Mouse (Mus musculus) heart, adult 2 months (tissue): ENCODE measurements around the gene Eif3d. TPM values are rescaled to one million over a fixed set of nuclear protein-coding genes. Genes with fewer than 3 reads are reported as not detected.

Source experiments
- DNase-seq, 2 experiments: peaks; one replicate each; pipeline ENCODE4 v3.0.0; 2021
- H3K27ac ChIP-seq: fragments of 200-600 bp; 2 replicates; pipeline ENCODE4 v1.8.1; 2022
- H3K27me3 ChIP-seq: fragments of 200-500 bp; 2 replicates; pipeline ENCODE4 v1.6.1; 2012; ENCODE audit warnings: mild to moderate bottlenecking, low read length, inconsistent platforms, mixed read lengths; ENCODE audit not compliant: control insufficient read depth, insufficient read depth
- H3K36me3 ChIP-seq: fragments of 200-500 bp; 2 replicates; pipeline ENCODE4 v1.6.1; 2012; ENCODE audit warnings: low read length, inconsistent platforms; ENCODE audit not compliant: control insufficient read depth, insufficient read depth
- H3K4me1 ChIP-seq: fragments of 200-500 bp; 2 replicates; pipeline ENCODE4 v1.6.1; 2011; ENCODE audit warnings: low read length; ENCODE audit not compliant: control insufficient read depth, insufficient read depth
- H3K4me3 ChIP-seq: fragments of 200-600 bp; 2 replicates; pipeline ENCODE4 v1.8.1; 2022
- H3K79me2 ChIP-seq: fragments of 200-500 bp; replicated peaks from 2 replicates; pipeline ENCODE4 v1.6.1; 2012; ENCODE audit warnings: mild to moderate bottlenecking, inconsistent platforms, low read length, moderate library complexity, mixed read lengths; ENCODE audit not compliant: control insufficient read depth, insufficient read depth
- H3K9ac ChIP-seq: fragments of 200-500 bp; 2 replicates; pipeline ENCODE4 v1.6.1; 2012; ENCODE audit warnings: low read depth, mild to moderate bottlenecking, control low read depth, inconsistent platforms, low read length, mixed read lengths
- CTCF ChIP-seq: fragments of 200-600 bp; IDR thresholded peaks from 2 replicates; pipeline ENCODE4 v1.8.1; 2022; ENCODE audit warnings: antibody characterized with exemption, mild to moderate bottlenecking, moderate library complexity
- EP300 ChIP-seq: fragments of 200-500 bp; IDR thresholded peaks from 2 replicates; pipeline ENCODE4 v1.6.1; 2011; ENCODE audit warnings: low read depth, low read length, control low read depth; ENCODE audit not compliant: insufficient read depth
- POLR2A ChIP-seq: fragments of 200-500 bp; IDR thresholded peaks from 2 replicates; pipeline ENCODE4 v1.6.1; 2011; ENCODE audit warnings: mild to moderate bottlenecking, low read depth, low read length, control low read depth; ENCODE audit not compliant: insufficient read depth
- WGBS: fragments of 180-500 bp; shearing (Covaris S2); methylation state at CpG from one replicate; pipeline ENCODE4 v1.1.7; 2018; 5-methylcytosine and 5-hydroxymethylcytosine counted together
- intact Hi-C: fragments of 180-260 bp; cut with DNase I; formaldehyde crosslinking; loops from one replicate; pipeline ENCODE4 v1.15.1; 2025
- polyA plus RNA-seq: library from polyadenylated mRNA; depleted of rRNA; stranded (reverse); fragments of >200 nt; gene quantifications from 2 replicates; pipeline ENCODE4 v1.2.3, GENCODE M21; 2012
- total RNA-seq, 2 experiments: library from RNA; stranded (reverse); gene quantifications; 2 replicates each; pipeline ENCODE4 v1.2.3; 2021

Eif3d gene
- total and polyA plus RNA-seq, 3 experiments = 62.6 to 87.6 (median 64.4) TPM

DNA sequence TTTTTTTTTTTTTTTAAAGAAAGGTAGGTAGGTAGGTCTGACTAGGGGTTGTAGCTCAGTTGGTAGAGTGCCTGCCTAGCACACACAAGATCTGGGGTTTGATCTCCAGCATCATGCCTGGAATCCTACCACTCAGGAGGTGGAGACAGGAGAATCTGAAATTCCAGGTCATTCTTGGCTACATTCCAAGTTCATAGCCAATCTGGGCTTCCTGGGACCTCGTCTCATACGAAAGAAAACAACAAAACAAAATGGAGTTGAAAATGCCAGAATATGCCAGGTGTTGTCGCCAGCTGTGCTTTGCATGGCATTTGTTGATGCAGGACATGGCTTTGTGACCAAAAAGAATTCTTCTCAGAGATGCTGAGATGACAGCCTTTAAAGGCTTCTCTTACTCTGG, 37.4 kb downstream of the Eif3d start:
- peaks cover 10% of the 10 kb centered on the region for H3K4me1 ChIP-seq
- no peak overlapping the region for H3K9ac ChIP-seq
- WGBS = 40% methylated on average over 3 of the region's 3 CpGs
- no peak overlapping the region for H3K4me3 ChIP-seq
- no peaks in the 10 kb centered on the region for H3K36me3 ChIP-seq
- intact Hi-C loops = loop anchor here (5.0 to 10.0 kb wide), 2 partner anchors 182 to 239 kb away; partner anchors contain the start of gene Ift27
- TF ChIP-seq EP300 (no peak), CTCF (no peak), POLR2A (no peak)
- H3K27me3 ChIP-seq = no peaks in the 10 kb centered on the region
- H3K79me2 ChIP-seq = no peaks in the 10 kb centered on the region
- H3K27ac ChIP-seq = peak overlapping the region; percentile 51; the same call in 1 of the 2 replicates
- DNase-seq = no peak

DNA sequence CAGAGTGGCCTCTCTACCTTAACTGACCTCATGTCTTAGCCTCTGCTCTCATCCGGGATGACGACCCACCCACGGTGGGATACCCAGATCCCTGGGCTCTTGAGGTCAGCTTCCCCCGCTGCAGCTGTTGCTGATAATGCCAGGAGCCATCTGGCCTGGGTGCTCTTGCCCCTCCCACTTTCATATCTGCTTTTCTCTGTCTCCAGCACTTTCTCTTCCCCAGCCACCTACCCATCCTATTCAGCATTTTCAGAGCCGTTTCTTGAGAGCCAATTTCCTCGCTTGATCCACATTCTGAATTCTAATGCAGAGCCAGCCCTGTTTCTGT, 39.0 kb downstream of the Eif3d start:
- intact Hi-C loops = loop anchor here (5.0 to 10.0 kb wide), 2 partner anchors 183 to 241 kb away; partner anchors contain the start of gene Ift27
- DNase-seq = peak; percentile 42 to 51
- 36% methylated on average over 6 of the region's 6 CpGs for WGBS
- TF ChIP-seq EP300 (no peak), POLR2A (no peak), CTCF (no peak)
- Histone ChIP-seq H3K79me2 (no peaks in the 10 kb centered on the region), H3K4me3 (no peak overlapping the region), H3K27ac (no peak overlapping the region), H3K4me1 (peaks cover 12% of the 10 kb centered on the region), H3K27me3 (no peaks in the 10 kb centered on the region), H3K36me3 (no peaks in the 10 kb centered on the region), H3K9ac (no peak overlapping the region)

DNA sequence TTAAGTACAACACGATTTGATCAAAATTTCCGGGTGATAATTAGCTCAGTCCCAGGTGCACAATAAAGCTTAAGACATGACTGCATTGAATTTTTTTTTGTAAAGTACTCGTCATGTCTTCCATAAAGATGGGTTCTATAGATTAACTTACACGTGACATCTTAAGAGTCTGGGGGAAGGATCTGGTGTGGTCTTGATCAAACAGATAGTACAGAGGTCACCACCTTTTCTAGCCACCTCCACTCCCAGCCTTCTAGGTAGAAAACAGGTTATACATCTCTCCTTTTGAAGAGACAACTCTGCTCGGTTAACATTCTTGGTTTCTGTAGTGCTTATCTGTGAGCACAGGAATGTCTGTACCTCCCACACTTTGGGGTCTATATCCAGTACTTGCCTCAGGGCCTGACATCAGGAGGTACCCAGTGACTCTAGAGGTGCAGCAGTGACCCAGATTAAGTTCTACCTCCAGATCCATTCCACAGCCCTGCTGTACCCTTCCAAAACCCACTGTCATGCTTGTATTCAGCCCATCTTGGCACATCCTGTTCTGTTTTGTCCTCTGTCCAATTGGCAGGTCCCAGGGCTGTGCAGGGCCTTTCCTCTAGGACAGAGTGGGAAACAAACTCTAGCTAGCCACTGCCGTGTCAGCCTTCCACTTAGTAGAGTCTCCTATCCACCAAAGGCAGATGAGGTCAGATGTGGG, 39.5 kb downstream of the Eif3d start:
- H3K79me2 ChIP-seq = no peaks in the 10 kb centered on the region
- H3K27me3 ChIP-seq = no peaks in the 10 kb centered on the region
- H3K9ac ChIP-seq = no peak overlapping the region
- peaks cover 12% of the 10 kb centered on the region for H3K4me1 ChIP-seq
- intact Hi-C loops = loop anchor here (5.0 to 10.0 kb wide), 2 partner anchors 184 to 241 kb away; partner anchors contain the start of gene Ift27
- DNase-seq = peak in 1 of 2 experiments; percentile 27
- no peak overlapping the region for H3K27ac ChIP-seq
- no peak overlapping the region for H3K4me3 ChIP-seq
- TF ChIP-seq CTCF (no peak), EP300 (no peak)
- WGBS = 62% methylated on average over 6 of the region's 6 CpGs
- H3K36me3 ChIP-seq = no peaks in the 10 kb centered on the region

DNA sequence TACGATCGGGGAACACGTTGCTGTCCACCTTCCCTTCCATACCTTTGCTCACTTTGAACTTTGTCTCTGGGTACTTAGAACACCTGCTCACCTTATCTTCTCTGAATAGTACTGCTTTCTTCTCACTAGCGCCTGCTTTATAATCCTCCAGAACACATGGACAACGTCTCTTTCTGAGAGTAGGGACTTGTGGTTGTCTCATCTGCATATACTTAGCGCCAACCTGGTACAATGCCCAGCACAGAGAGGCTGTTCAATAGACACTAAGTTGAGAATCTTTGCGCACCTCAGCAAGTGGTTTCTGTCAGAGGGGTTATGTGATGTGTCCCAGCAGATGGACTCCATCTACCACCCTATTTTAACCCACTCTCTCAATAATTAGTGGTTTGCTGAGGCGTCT, 40.8 kb downstream of the Eif3d start:
- Histone ChIP-seq H3K27me3 (no peaks in the 10 kb centered on the region), H3K79me2 (no peaks in the 10 kb centered on the region), H3K36me3 (no peaks in the 10 kb centered on the region), H3K27ac (peak overlapping the region; percentile 95), H3K4me1 (peaks cover 12% of the 10 kb centered on the region), H3K9ac (peak overlapping the region; percentile 45), H3K4me3 (peak overlapping the region; percentile 98)
- intact Hi-C loops = loop anchor here (2.0 to 10.0 kb wide), 3 partner anchors 41 to 242 kb away; partner anchors contain the start of genes Eif3d and Ift27
- TF ChIP-seq EP300 (no peak), POLR2A (no peak), CTCF (no peak)
- no peak for DNase-seq
- WGBS = 47% methylated on average over 8 of the region's 8 CpGs

DNA sequence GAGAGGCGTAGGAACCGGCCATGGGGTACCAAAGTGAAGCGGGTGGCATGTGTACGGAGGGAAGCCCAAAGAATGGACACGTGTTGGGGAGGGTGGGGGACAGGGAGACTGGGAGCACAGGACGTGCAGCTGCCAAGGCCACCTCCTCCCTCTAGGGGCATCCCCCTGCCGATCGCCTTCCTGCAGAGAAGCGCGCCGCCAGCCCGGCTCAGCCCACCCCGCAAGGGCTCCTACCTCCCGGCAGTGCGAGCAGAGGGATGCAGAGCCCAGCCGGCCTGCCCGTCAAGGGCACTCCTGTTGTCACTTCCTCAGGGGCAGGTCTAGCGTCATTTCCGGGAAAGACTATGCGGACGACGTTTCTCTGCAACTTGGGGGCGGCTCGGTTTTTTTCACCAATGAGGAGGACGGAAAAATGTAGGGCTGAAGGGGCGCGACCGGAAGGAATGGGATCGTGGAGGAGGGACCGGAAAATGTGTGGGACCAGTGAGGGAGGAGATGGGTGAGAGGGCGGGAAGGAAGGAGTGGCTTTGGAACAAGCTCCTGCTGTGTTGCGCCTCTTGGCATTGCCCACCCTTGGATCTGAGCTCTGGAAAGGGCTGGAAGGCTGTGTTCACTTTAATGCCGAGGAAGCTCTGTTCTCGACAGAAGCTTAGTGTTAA, 41.8 kb downstream of the Eif3d start, which contains the start of gene Txn2:
TSS of gene Txn2 (minus strand) at position 334 of the 659 bp plus-strand sequence.
- Histone ChIP-seq H3K4me1 (peaks cover 9% of the 10 kb centered on the region), H3K36me3 (no peaks in the 10 kb centered on the region), H3K4me3 (peak within 1 kb of the TSS; percentile 98), H3K9ac (peak within 1 kb of the TSS; percentile 82), H3K27ac (peak within 1 kb of the TSS; percentile 95), H3K27me3 (no peaks in the 10 kb centered on the region), H3K79me2 (no peaks in the 10 kb centered on the region)
- TF ChIP-seq POLR2A (peak; percentile 89), CTCF (peak; percentile 22), EP300 (peak; percentile 78; the same call in 1 of the 2 replicates)
- under 1% methylated on average over 34 of the region's 34 CpGs for WGBS
- DNase-seq = peak; percentile 93 to 98
- intact Hi-C loops = loop anchor here (2.0 kb wide), 1 partner anchor 42 kb away; the partner anchor contains the start of gene Eif3d

DNA sequence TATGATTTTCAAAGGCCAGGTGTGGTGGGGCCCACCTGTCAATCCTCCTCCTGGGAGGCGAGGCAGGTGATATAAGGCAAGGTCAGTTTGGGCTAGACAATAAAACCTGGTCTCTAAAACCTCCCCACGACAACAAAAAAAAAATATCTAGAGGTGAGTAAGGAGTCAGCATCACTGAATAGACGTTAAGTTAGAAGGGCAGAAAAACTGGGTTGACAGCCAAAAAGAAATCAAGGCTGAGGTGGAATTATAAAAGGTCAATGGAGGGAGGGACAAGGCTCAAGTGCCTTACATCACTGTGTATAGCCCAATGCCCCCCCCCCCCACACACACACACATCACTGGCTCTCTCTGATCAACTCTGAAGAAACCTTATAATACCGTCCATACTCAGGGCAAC, 42.5 kb downstream of the Eif3d start:
- H3K27ac ChIP-seq = peak overlapping the region; percentile 95
- no peaks in the 10 kb centered on the region for H3K79me2 ChIP-seq
- peak overlapping the region; percentile 98 for H3K4me3 ChIP-seq
- intact Hi-C loops = loop anchor here (2.0 kb wide), 1 partner anchor 43 kb away; the partner anchor contains the start of gene Eif3d
- H3K27me3 ChIP-seq = no peaks in the 10 kb centered on the region
- 22% methylated on average over 4 of the region's 4 CpGs for WGBS
- no peak for DNase-seq
- peaks cover 6% of the 10 kb centered on the region for H3K4me1 ChIP-seq
- H3K9ac ChIP-seq = peak overlapping the region; percentile 82
- TF ChIP-seq EP300 = no peak
- TF ChIP-seq CTCF = no peak
- no peak for TF ChIP-seq POLR2A
- H3K36me3 ChIP-seq = no peaks in the 10 kb centered on the region
